Mouse (Mus musculus): Measurements from ENCODE around the gene Mrpl46. TPM values are rescaled to one million over a fixed set of nuclear protein-coding genes. Genes with fewer than 3 reads are reported as not detected.

Mrpl46 gene
- polyA plus RNA-seq, 1 experiment = 26.6 TPM

DNA sequence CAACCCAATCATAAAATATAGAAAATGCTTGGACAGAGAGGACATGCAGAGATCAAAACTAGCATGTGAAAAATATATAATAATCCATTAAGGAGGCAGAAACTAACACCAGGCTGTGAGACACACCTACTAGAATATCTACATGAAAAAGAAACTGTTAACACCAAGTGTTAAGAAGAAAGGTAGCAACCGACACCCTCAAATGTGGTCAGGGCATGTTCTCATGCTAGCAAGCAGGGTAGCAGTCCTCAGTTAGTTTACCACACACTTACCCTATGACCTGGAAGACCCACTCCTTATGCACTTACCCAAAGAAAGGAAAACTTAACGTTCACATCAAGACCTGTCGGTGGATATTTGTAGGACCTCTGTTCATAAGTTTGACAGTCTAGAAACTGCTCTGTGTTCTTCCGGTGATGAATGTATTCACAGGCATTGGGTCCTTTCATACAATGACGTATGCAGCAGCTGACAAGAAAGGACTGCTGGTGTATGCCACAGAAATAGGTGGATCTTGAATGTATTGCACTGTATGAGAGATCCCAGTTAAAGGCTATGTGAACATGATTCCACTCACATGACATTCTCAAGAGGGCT, 45.6 kb downstream of the Mrpl46 start, which contains the start of gene Ntrk3:
Ntrk3 (minus strand) TSS at position 399 of the 597 bp plus-strand sequence.
- no peaks in the 10 kb centered on the region for H3K9me3 ChIP-seq (replicated peaks; ENCODE audit: control insufficient read depth, insufficient read depth, low read length, poor library complexity, severe bottlenecking)
- no peak within 1 kb of the TSS for H3K4me3 ChIP-seq (ENCODE audit: low read depth, low read length)
- H3K36me3 ChIP-seq (ENCODE audit: control insufficient read depth, insufficient read depth, low read length, poor library complexity, severe bottlenecking) = no peaks in the 10 kb centered on the region
- no peaks in the 10 kb centered on the region for H3K27me3 ChIP-seq (ENCODE audit: control insufficient read depth, insufficient read depth, low read length, poor library complexity, severe bottlenecking)
- TF ChIP-seq CTCF (IDR thresholded peaks at IDR 0.05; ENCODE audit: low read depth, low read length) (no peak), POLR2A (IDR thresholded peaks at IDR 0.05; ENCODE audit: insufficient read depth, low read length) (no peak)
- no peak within 1 kb of the TSS for H3K9ac ChIP-seq (ENCODE audit: low read depth, poor library complexity, severe bottlenecking)
- H3K4me1 ChIP-seq (ENCODE audit: control insufficient read depth, insufficient read depth, low read length) = no peaks in the 10 kb centered on the region
- no peak within 1 kb of the TSS for H3K27ac ChIP-seq (ENCODE audit: insufficient read depth, low read length)

DNA sequence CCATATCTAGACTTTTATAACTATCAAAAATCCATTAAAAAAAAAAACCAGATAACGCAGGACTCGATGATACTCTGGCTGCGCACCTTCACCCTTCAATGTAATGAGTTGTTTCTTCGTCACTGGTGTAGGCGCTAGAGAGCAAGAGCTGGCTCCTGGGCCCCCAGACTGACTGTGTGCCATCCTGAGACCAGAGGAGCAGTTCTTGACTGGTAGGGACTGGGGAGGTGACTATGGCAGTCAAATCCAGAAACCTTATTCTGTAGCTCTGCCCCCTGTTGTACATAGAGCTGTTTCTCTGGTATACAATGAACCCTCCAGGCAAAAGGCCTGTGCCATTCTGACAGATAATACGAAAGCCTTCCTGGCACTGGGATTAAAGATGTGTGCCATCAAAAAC, 46.1 kb downstream of the Mrpl46 start:
- TF ChIP-seq POLR2A (IDR thresholded peaks at IDR 0.05; ENCODE audit: insufficient read depth, low read length) (no peak), CTCF (IDR thresholded peaks at IDR 0.05; ENCODE audit: low read depth, low read length) (no peak), EP300 (IDR thresholded peaks at IDR 0.05; ENCODE audit: insufficient read depth, low read depth, low read length) (no peak)
- Histone ChIP-seq H3K4me3 (ENCODE audit: low read depth, low read length) (no peak overlapping the region), H3K36me3 (ENCODE audit: control insufficient read depth, insufficient read depth, low read length, poor library complexity, severe bottlenecking) (no peaks in the 10 kb centered on the region), H3K9me3 (replicated peaks; ENCODE audit: control insufficient read depth, insufficient read depth, low read length, poor library complexity, severe bottlenecking) (no peaks in the 10 kb centered on the region), H3K27ac (ENCODE audit: insufficient read depth, low read length) (no peak overlapping the region), H3K9ac (ENCODE audit: low read depth, poor library complexity, severe bottlenecking) (no peak overlapping the region), H3K4me1 (ENCODE audit: control insufficient read depth, insufficient read depth, low read length) (no peaks in the 10 kb centered on the region), H3K27me3 (ENCODE audit: control insufficient read depth, insufficient read depth, low read length, poor library complexity, severe bottlenecking) (no peaks in the 10 kb centered on the region)

DNA sequence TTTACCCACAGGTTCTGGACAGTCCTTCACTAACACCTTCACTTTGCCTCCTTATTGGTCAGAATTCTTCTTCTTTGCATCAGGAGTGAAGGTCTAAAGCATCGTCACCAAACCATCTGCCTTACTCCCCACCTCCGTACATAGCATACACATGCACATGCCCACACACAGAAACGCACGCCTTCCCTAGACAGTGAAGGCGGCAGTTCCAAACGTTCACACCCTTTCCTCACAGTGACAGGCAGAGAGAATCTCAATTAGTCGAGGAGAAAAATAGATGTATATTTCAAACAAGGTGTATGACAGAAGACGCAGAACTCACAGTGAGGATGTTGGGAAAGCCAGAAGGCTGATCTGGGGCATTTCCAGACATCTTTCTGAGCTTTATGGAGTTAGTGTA, 51.9 kb downstream of the Mrpl46 start:
- Histone ChIP-seq H3K27ac (ENCODE audit: insufficient read depth, low read length) (no peak overlapping the region), H3K27me3 (ENCODE audit: control insufficient read depth, insufficient read depth, low read length, poor library complexity, severe bottlenecking) (no peaks in the 10 kb centered on the region), H3K9me3 (replicated peaks; ENCODE audit: control insufficient read depth, insufficient read depth, low read length, poor library complexity, severe bottlenecking) (no peaks in the 10 kb centered on the region), H3K4me1 (ENCODE audit: control insufficient read depth, insufficient read depth, low read length) (no peaks in the 10 kb centered on the region), H3K36me3 (ENCODE audit: control insufficient read depth, insufficient read depth, low read length, poor library complexity, severe bottlenecking) (no peaks in the 10 kb centered on the region), H3K4me3 (ENCODE audit: low read depth, low read length) (no peak overlapping the region), H3K9ac (ENCODE audit: low read depth, poor library complexity, severe bottlenecking) (no peak overlapping the region)
- TF ChIP-seq POLR2A (IDR thresholded peaks at IDR 0.05; ENCODE audit: insufficient read depth, low read length) (no peak), CTCF (IDR thresholded peaks at IDR 0.05; ENCODE audit: low read depth, low read length) (no peak), EP300 (IDR thresholded peaks at IDR 0.05; ENCODE audit: insufficient read depth, low read depth, low read length) (no peak)

Other genes with a start within 250 kb of the Mrpl46 start
- gene Ntrk3, start 45.5 kb downstream of the Mrpl46 start, polyA plus RNA-seq (2011; ENCODE audit: insufficient read depth, insufficient read length, low read depth, missing spikeins) = 0.84 TPM in 1 of 2 replicates, not detected in the other
- 23.8 and 29.4 TPM in 2 replicates for gene Mrps11, start 412 bp downstream of the Mrpl46 start, polyA plus RNA-seq (2011; ENCODE audit: insufficient read depth, insufficient read length, low read depth, missing spikeins)
- 10.8 and 14.5 TPM in 2 replicates for gene Det1, start 63.7 kb upstream of the Mrpl46 start, polyA plus RNA-seq (2011; ENCODE audit: insufficient read depth, insufficient read length, low read depth, missing spikeins)
- 117 and 121 TPM in 2 replicates for gene Aen, start 112.3 kb upstream of the Mrpl46 start, polyA plus RNA-seq (2011; ENCODE audit: insufficient read depth, insufficient read length, low read depth, missing spikeins)
- 3.5 and 4.8 TPM in 2 replicates for gene Isg20, start 129.9 kb upstream of the Mrpl46 start, polyA plus RNA-seq (2011; ENCODE audit: insufficient read depth, insufficient read length, low read depth, missing spikeins)